Mouse (Mus musculus) liver (tissue): Measurements from ENCODE around the gene Grk5.
"Not testable (repeated sequence)": the region's sequence is repeated elsewhere in the genome, so short reads cannot be mapped to it uniquely, and the experiment has no call there.

Experiments used
- DNase-seq: peaks from one replicate; pipeline ENCODE4 v3.0.0-alpha.2; 2020; ENCODE audit warnings: mixed read lengths

Gene Grk5

GRCm38 (mm10) chr19:60889714-60890315 lies at the start of gene Grk5:
Grk5 (plus strand) TSS chr19:60889749.
- DNase-seq, result peak; percentile 97

GRCm38 (mm10) chr19:60843324-60843723 lies 46.2 kb upstream of the Grk5 start:
- peak; percentile 21 for DNase-seq

GRCm38 (mm10) chr19:60845731-60846130 lies 43.8 kb upstream of the Grk5 start:
- no peak for DNase-seq

GRCm38 (mm10) chr19:60860868-60861700 lies 28.5 kb upstream of the Grk5 start, which contains the start of gene Sfxn4:
Sfxn4 (minus strand) TSS chr19:60861479.
- peak; percentile 94 for DNase-seq

GRCm38 (mm10) chr19:60866169-60866568 lies 23.4 kb upstream of the Grk5 start:
- DNase-seq, result not testable (repeated sequence)

- DNase-seq, result no peak
These were observed 19.1 kb upstream of the Grk5 start for GRCm38 (mm10) chr19:60870489-60870888.

- DNase-seq, result no peak
These were observed 18.2 kb upstream of the Grk5 start for GRCm38 (mm10) chr19:60871366-60871765.

- peak; percentile 56 for DNase-seq
These were observed 17.3 kb upstream of the Grk5 start for GRCm38 (mm10) chr19:60872272-60872671.

- DNase-seq, result peak; percentile 49
These were observed 16.0 kb upstream of the Grk5 start for GRCm38 (mm10) chr19:60873501-60873900.

DNA sequence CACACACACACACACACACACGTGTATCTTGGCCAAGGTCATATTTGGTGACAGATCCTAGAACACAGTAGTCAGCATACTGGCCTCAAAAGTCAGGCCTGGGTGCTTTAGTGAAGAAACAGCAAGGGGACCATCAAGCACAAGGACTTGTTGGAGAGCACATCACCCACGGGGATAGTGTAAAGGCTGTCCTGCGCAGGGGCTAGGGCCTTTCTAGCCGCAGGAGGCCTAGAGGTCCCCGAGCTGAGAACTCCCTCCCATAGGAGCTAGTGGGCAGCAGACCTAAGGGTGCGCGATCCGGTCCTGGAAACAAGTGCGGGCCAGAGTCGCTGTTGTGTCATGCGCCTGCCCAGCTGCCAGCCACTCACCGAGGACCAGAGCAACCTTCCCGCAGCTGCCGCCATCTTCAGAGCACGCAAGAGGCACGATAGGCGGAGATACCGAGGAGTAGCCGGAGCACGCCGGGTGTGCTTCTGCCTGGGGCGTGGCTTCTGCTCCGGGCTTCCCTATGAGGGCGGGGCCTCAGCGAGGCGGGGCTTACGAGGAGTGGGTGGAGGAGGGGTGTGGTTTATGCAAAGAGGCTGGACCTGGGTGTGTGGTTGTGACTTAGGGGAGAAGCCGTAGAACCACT lies 15.4 kb upstream of the Grk5 start, which contains the start of gene Prdx3:
Prdx3 (minus strand) TSS at position 493 of the 631 bp plus-strand sequence.
- peak; percentile 99 for DNase-seq

DNA sequence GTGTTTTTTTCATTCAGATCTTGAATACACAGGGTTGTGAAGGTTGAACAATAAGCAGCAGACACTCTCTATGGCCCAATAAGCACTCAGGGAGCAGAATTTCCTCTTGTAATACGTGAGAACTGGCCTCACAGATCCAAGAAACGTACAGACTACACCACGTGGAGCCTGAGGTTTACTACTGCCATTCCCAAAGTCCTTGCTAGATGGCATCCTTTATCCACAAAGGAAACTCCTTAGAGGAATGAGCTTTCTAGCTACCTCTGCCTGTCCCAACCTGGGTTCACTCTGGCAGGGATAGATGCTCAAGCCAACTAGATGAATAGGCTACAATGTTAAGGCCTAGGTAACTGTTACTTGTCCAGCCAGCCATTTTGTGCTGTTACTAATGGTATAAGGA lies 6.4 kb upstream of the Grk5 start:
- DNase-seq, result no peak

- DNase-seq, result peak; percentile 40
These were observed 1.9 kb upstream of the Grk5 start for GRCm38 (mm10) chr19:60887637-60888036.

DNA sequence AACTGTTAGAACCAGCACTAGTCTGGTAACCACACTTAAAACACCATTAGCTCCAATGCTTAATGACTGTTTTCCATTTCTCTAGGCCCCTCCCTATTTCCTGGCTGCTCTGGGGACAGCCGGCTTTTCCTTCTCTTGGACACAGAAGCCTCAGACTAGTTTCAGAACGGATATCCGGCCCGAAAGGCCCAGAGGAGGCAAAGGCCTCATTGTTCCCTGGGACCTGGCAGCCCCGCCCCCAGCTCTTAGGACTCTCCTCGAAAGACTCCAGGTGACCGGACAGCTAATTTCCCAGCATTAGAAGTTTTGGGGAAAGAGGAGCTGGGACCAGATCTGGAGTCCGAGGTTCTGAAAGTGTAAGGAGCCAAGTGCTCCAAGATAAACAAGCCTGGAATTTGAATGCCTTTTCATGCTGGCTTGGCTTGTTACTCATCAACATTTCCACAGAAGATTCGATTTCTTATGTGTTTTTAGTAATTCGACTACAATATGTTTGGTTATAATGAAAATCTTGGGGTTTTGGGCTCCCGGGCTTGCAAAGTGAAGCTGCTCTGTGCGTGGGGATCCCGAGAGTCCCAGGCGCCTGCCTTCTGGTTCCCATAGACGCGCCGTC lies 342 bp upstream of the Grk5 start:
- peak; percentile 74 for DNase-seq

GRCm38 (mm10) chr19:60890391-60891122 lies 1.0 kb downstream of the Grk5 start:
- DNase-seq, result no peak

DNA sequence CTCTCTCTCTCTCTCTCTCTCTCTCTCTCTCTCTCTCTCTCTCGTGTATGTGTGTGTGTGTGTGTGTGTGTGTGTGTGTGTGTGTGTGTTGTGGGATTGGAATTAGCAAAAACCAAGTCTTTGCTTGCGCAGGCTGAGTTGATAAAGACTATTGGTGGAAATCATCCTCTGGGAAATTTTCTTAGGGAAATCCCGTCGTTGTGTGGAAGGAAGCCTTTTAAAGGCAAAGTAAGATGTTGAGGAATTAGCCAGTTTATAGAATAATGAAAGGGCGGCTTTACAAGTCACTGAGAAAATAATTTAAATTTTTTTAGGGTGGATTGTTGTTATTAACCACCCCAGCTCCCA lies 1.5 kb downstream of the Grk5 start:
- no peak for DNase-seq

DNA sequence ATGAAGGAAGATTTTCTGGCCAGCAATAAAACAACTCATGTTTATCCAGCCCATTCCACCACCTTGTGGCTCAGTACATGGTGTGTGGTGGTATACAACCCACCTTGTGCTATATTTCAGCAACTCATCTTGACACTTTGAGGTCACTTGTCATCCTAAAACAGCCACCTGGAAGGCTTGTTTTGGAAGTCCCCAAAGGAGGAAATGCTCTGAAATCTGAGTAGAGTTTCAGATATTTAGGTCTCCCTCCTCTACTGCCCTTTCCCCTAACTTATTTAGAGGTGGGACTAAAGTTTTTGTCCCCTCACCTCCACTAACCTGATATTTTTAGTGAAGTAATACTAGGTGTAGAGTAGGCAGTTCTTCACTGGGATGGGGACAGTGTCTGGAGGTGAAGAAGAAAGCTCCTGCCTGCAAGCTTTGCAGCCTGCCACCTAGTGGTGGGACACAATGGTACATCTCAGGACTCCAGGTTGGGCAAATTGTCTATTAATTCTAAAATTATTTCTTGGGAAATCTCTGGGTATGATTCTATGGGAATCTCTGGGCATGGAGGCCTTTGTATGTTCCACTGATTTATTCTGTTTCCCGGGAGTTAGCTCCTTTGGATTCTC lies 2.5 kb downstream of the Grk5 start:
- peak; percentile 83 for DNase-seq

DNA sequence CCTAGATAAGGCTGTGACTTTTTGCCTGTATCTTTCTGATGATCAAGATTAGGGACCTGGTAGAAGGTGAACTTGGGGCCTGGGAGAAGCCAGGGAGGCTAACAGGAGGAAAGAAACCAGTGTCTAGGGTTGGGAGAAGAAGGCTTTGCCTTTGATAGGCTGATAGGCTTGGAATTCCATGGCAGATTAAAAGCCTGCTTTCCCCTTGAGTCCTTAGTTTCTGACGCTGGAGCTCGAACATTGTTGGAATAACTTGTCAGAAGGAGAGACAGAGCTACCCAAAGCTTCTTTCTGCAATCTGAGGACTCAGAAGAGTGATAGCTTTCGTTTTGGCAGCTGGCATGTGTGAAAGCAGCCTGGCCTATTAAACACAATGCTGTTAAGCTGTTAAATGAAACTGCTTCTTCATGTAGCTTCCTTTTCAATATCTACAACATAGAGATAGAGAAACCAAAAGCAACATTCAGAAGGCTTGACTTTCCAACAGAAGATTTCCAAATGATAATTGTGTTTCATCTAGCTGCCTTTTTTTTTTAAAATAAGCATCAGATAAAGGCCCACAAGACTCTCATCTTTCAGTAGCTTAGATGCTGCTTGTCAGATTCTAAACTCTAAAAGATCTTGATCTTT lies 5.8 kb downstream of the Grk5 start:
- no peak for DNase-seq

DNA sequence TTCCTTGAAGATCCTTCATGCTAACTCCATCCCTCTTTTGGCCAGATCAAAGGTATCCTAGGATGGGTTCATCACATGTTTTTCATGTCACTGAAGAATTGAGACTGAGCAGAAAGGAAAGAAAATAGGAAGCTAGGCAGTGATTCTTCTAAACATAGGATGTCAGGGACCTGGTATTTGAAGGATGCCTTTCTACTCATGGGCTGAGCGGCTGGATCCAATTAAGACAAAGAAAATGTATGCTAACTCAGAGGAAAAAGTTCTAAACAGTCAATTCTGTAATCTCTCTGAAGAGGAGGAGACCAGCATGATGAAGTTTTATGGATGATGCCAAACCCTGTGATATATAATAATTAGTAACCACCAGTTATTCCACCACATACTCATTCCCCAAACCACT lies 13.6 kb downstream of the Grk5 start:
- DNase-seq, result no peak

DNA sequence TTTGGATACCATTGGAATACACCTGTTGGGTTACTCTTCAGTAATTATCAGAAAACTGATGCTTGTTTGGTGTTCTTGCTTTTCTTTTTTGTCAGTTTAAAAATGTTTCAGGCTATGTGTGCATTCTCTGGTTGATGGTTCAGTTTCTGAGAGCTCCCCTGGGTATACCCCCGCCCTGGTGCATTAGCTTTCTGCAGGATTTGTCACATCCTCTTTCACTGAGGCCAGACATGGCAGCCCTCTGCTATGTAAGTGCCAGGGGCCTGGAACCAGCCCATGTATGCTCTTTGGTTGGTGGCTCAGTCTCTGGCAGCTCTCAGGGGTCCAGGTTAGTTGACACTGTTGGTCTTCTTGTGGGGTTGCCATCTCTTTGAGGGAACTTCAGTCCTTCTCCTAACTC lies 14.4 kb downstream of the Grk5 start:
- no peak for DNase-seq

DNA sequence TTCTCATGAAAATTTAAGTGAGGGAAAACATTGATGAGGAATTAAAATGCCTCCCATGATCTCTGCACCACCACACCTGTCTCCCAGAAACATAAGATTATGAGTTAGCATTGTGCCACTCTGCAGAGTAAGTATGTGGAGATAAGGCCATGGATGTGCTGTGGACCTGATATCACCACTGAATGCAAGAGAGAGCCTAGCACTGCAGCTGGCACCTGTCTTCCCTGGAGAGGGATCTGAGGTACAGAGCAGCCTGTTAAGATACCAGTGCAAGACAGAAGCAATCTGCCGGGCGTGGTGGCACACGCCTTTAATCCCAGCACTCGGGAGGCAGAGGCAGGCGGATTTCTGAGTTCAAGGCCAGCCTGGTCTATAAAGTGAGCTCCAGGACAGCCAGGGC lies 15.9 kb downstream of the Grk5 start:
- DNase-seq, result no peak

- no peak for DNase-seq
These were observed 20.8 kb downstream of the Grk5 start for GRCm38 (mm10) chr19:60910304-60910703.

- no peak for DNase-seq
These were observed 22.1 kb downstream of the Grk5 start for GRCm38 (mm10) chr19:60911653-60912052.
